Mouse (Mus musculus): ENCODE results near the gene Diaph3.

DNA sequence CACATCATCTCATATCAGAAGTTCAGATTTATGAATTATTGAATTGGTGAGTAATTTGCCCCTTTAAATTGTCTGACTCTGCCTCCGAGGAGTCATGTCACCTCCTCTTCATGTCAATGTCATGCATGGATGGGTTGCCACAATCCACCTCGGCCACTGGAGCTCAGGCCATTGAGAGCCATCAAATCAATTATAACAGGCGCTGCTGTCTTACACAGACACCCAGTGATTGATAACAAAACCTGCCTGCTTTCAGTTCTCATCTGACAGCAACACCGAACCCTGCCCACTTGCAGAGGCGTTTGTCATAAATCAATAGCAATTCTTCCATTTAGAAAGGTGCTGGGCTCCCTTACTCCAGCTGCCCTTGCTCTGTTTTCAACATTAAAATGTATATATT, 402.1 kb downstream of the Diaph3 start:
- TF ChIP-seq POLR2A (IDR thresholded peaks at IDR 0.05; ENCODE audit: low read depth, low read length) (no peak), CTCF (IDR thresholded peaks at IDR 0.05; ENCODE audit: extremely low read depth, insufficient read depth, insufficient read length, insufficient replicate concordance) (no peak)
